ENCODE assay signal across 22 mouse cellular contexts in the genomic region with DNA sequence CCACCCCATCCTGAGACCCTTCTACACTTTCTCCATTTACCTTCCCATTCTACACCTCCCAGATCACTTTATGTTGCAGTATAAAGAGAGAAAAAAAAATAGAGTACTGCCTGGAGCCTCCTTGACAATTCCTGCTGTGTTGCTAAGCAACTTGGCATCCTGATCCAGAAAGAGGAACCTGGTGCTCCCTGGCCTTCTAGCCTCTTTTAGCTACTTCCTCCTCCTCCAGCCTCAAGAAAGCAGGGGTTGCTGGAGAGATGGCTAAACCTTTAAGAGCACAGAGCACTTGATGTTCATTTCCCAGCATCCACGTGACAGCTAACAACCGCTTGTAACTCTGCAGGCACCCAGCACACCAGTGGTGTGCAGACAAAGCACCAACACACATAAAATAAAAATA. TPM values are rescaled to one million over a fixed set of nuclear protein-coding genes. Genes with fewer than 3 reads are reported as not detected.
"Had no signal": no experiment of that assay in that cellular context is flagged by ENCODE, and none has a peak within 500 bp of the region (broad histone marks: within the 10 kb centered on the region; RNA-seq: fewer than 3 reads in every experiment).

No protein-coding gene starts in this region.

- H3K27ac ChIP-seq: kidney, postnatal 0 days; layer of hippocampus, adult 2 months; limb, embryonic 12.5 days; liver, embryonic 13.5 days; lung, embryonic 15.5 days; macrophage; neural tube, embryonic 12.5 days; stomach, embryonic 15.5 days had no signal

- DNase-seq: kidney, adult 11 months; kidney, adult 9 months; kidney, postnatal 4 days; liver; liver, embryonic 13.5 days; liver, postnatal 0 days; lung, postnatal 14 days; right cerebral cortex, postnatal 14 days; thymus, adult 2 months; thymus, postnatal 36 days had no signal

- H3K9ac ChIP-seq: limb, embryonic 12.5 days; liver, embryonic 13.5 days; liver, postnatal 0 days; lung, embryonic 15.5 days; neural tube, embryonic 12.5 days; stomach, embryonic 15.5 days had no signal

- H3K36me3 ChIP-seq: limb, embryonic 12.5 days; liver, embryonic 13.5 days; lung, embryonic 15.5 days; neural tube, embryonic 12.5 days; stomach, embryonic 15.5 days had no signal

- H3K9me3 ChIP-seq: limb, embryonic 12.5 days; liver, embryonic 13.5 days; lung, embryonic 15.5 days; neural tube, embryonic 12.5 days; stomach, embryonic 15.5 days had no signal

- H3K4me1 ChIP-seq: limb, embryonic 12.5 days; liver, embryonic 13.5 days; lung, embryonic 15.5 days; neural tube, embryonic 12.5 days; stomach, embryonic 15.5 days had no signal

- H3K4me3 ChIP-seq: layer of hippocampus, adult 2 months; limb, embryonic 12.5 days; liver, embryonic 13.5 days; lung, embryonic 15.5 days; myocyte; neural tube, embryonic 12.5 days; stomach, embryonic 15.5 days had no signal

- H3K4me2 ChIP-seq: limb, embryonic 12.5 days; liver, embryonic 13.5 days; lung, embryonic 15.5 days; neural tube, embryonic 12.5 days; stomach, embryonic 15.5 days had no signal

- ATAC-seq: liver, postnatal 0 days had no signal

RNA-seq across cellular contexts. Expression of gene Fev, which starts 13.0 kb away (rescaled TPM):
- total RNA-seq: layer of hippocampus, adult 2 months; layer of hippocampus, postnatal 10 days; left cerebral cortex, postnatal 36 days; megakaryocyte-erythroid progenitor cell, adult 5-6 weeks had no signal
- polyA plus RNA-seq: lung, embryonic 15.5 days; macrophage; myocyte; neural tube, embryonic 12.5 days had no signal

RNA-seq across cellular contexts. Expression of gene Cdk5r2, which starts 17.5 kb away (rescaled TPM):
- total RNA-seq: megakaryocyte-erythroid progenitor cell, adult 5-6 weeks had no signal
- polyA plus RNA-seq: kidney, postnatal 0 days; limb, embryonic 12.5 days; liver, embryonic 13.5 days; liver, postnatal 0 days; lung, embryonic 15.5 days; macrophage; spleen, adult 2 months had no signal

RNA-seq across cellular contexts. Expression of gene Cryba2, which starts 20.7 kb away (rescaled TPM):
- total RNA-seq: layer of hippocampus, adult 2 months; megakaryocyte-erythroid progenitor cell, adult 5-6 weeks had no signal
- polyA plus RNA-seq: kidney, postnatal 0 days; limb, embryonic 12.5 days; liver, embryonic 13.5 days; liver, postnatal 0 days; lung, embryonic 15.5 days; macrophage; myocyte; neural tube, embryonic 12.5 days; spleen, adult 2 months had no signal
